Mouse (Mus musculus) monocyte, adult 59 days (primary cell): ENCODE data around the gene Ecm2. TPM values are rescaled to one million over a fixed set of nuclear protein-coding genes. Genes with fewer than 3 reads are reported as not detected.

Experiments used
- total RNA-seq, 2 experiments: library from RNA; stranded (reverse); gene quantifications; one replicate each; pipeline ENCODE4 v1.2.4; 2023

Ecm2 gene
- total RNA-seq = not detected

DNA sequence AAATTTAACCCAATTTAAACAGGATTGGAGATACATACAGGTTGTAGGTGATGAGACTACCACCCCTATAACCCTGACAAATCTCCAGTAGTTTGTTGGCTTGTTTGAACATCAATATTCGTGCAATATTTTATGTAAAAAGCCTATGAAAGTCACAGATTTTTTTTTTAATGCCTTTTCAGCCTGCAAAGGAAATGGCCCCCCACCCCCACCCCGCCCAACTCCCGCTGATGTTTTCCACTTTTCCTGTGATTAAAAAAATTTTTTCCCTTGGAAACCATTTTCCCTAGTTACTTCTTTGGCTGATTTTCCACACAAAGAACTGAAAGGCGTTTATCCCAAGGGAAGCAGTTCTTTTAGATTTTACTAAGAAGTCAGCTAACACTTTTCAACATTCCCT is at the start of gene Ecm2:
TSS of gene Ecm2 (plus strand) at position 301 of the 400 bp plus-strand sequence.

DNA sequence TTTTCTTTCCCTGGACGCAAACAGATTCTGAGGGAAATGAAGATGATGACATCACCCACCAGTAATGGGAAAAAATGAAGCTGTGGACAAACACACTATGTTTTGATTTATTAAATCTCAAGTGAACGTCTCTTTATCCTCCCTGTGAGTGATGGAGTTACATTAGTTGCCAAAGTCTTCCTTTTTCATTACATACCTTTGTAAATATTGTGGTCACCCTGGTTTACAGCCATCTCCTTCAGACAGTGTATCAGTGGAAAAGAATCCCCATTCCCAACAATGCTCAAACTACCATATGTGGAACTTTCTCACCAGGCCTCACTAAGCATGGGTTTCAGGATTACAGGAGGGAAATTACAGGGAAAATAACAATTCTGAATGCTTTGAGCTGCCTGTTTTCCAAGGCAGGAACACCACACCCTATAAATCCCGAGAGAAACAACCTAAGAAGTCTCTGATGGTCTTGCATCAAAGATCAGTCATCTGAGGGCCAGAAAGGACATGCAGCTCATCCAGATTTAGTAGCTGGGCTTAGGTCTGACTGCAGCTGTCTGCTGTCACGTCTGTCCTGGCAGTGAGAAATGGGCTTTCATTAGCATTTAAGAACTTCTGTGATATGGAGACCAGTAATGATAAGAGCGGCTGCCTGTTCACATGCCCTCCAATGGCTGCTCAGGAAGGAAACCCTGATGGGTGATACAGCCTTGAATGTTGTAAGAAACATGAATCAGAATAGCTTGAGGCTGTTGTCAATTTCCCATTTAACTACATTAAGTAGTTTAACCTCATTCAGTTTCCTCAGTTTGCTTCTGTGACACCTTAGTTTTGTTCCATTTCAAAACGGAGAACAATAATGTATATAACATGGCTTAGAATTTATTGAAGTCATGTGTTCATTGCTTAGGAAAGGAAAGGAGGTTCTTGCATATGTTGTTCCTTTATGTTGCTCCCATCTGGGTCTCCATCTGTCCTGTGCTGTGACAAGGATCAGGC is 11.9 kb upstream of the Ecm2 start, which contains the start of gene Tes3-ps:
TSS of gene Tes3-ps (plus strand) at position 943 of the 993 bp plus-strand sequence.

DNA sequence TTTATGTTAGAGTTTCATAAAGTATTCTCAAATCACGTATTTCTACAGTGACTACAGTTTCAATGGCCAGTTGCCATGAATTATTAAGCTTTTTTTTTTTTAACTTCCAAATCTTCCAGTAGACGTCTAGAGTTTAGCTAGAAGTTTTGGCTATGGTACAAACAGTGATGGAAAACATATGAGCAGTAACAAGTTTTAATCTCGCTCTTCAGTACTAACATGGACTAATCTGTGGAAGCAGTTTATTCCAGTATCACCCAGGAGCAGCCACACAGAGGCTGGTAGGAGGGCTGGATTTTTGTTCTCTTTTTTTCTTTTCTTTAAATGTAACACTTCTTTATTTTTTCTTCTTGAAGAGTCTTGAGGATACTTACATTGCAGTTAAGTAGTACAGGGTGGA is 39.7 kb downstream of the Ecm2 start, which contains the start of gene Aspn:
TSS of gene Aspn (plus strand) at position 165 of the 400 bp plus-strand sequence.

DNA sequence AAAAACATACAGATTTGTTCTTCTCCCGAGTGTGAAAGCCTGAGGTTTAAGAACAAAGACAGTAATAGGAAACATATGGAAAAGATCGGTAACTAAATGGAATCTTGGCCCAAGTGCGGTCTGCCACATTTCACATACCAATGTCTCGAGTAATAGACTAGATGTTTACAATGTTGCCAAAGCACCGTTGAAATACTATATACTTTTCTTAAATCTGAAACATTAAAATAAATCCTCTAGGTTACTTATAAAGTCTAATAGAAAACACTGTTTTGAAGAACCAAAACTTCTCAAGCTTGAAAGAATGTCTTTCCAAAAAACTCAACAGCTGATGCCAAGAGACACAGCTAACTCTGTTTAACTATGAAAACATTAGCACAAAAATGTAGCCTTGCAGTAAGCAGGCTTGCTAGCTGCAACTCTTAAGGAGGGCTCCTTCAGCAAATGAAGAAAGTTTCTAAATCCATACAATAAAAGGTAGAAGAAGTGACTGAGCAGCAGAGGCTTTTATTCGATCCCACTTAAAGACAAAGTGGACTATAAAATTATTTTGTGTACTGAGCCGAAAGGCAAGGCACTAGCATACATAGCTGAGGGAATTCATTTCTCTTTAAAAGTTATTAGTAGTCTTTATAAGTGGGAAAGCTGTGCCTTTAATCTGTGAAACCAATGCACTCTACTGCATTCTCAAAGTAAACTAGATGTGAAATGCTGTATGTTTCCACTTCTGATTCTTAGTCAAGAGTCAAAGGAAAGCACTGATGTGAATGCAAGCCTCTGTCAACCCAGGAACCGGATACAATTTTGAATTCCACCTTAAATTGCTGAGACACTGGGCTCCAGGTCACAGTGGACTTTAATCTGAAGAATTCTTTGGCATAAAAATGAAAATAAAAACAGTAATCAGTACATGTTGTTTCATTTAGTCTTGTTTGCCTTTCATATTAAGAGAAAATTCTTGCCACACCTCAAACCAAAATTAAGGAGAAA is 77.2 kb downstream of the Ecm2 start, which contains the start of gene Omd:
TSS of gene Omd (plus strand) at position 922 of the 990 bp plus-strand sequence.

Other genes with a start within 250 kb of the Ecm2 start
- 10 to 100 TPM; 63.3 to 70.7 TPM for gene Fgd3, start 184.5 kb upstream of the Ecm2 start, total RNA-seq
- 10 to 100 TPM; 26.6 to 28.2 TPM for gene Bicd2, start 163.2 kb upstream of the Ecm2 start, total RNA-seq
- 1 to 10 TPM; 4.7 to 4.9 TPM for gene Ippk, start 83.6 kb upstream of the Ecm2 start, total RNA-seq
- under 1 TPM; 0.94 TPM for gene Tes3-ps, start 11.5 kb upstream of the Ecm2 start, total RNA-seq
- not detected for gene Aspn, start 39.6 kb downstream of the Ecm2 start, total RNA-seq
- under 1 TPM in 1 of 2 experiments, not detected in 1; 0.47 TPM for gene Omd, start 77.7 kb downstream of the Ecm2 start, total RNA-seq
- gene Ogn, start 103.2 kb downstream of the Ecm2 start, total RNA-seq = under 1 TPM; 0.21 to 0.60 TPM
- gene Cenpp, start 148.0 kb downstream of the Ecm2 start, total RNA-seq = under 1 TPM in 1 of 2 experiments, not detected in 1; 0.67 TPM
- 10 to 100 TPM; 19.2 to 22.4 TPM for gene Nol8, start 148.3 kb downstream of the Ecm2 start, total RNA-seq
- gene Iars, start 177.3 kb downstream of the Ecm2 start, total RNA-seq = 10 to 100 TPM; 54.6 to 59.1 TPM